Mouse (Mus musculus) thymus, postnatal 14 days (tissue): ENCODE results near the gene Zfp799.

Experiments
- DNase-seq: peaks from one replicate; pipeline ENCODE4 v3.0.0; 2021

The Zfp799 gene

DNA sequence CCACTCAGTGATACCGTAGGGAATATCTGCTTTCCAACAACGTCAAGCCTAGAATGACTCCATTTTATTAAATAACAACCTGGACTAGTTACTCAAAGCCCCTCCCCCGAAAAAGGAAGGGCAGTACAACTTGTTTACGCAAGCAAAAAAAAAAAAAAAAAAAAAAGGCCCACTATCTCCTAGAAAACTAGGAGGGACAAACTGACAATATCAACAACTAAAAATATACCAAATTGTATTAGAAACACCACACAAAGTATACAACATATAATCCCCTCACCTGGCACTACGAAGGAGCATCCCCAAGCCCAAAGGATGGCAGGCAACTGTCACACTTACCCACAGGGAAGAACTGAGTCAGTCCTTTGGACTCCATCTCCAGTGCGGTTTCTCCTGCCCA, 43.1 kb downstream of the Zfp799 start:
- no peak for DNase-seq

DNA sequence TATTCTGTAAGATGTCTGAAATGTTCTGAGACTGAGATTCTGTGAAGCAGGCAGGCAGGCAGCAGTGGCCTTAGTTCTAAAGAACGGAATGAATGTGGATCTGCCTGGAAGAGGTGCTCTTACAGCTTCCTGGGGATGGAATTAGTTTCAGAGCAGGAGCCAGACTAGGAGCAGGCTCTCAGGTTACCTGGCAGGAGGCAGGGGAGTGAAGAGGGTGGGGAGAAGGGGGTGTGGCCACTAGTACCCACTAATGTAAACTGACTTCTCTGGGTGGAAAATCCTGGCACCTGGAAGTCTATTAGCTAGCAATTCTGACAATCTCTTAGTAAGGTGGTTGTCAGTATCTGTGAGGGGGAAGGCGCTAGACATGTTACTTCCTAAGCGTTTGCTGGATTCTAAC, 44.4 kb downstream of the Zfp799 start:
- no peak for DNase-seq

DNA sequence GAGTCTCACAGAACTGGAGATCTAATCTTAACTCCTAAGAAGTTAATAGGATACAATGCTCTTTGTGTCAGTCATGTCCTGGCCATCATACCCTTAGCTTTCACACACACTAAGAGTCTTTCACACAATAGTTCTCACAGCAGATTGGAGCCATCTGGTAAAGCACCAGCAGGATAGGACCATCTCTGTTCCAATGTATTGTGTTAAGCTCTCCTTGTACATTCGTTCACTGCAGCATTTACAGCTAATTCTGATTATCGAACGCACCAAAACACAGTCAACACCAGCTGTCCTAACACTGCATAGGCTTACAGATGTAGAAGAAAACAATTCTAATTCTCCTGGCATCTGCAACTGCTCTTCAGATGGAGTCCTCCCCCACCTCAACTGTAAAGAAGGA, 52.5 kb downstream of the Zfp799 start:
- no peak for DNase-seq

DNA sequence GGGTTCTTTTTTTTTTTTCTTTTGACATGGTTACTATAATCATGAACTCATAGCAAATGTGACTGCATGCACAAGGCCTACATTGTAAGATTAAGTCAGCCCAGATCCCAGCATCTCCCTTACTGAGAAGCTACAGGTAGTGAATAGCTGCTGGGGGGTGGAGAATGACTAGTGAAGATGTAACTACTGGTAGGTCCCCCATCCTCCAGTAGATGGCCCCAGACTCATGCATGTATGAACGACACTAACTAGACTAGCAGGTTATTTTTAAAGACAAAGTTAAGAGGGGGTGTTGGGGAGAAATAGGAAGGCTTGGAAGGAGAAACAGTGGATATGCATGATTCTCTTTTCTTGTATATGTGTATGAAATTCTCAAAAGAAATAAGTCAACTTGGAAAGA, 58.8 kb downstream of the Zfp799 start:
- DNase-seq: peak; percentile 35

- DNase-seq: no peak
Measured at GRCm38 (mm10) chr17:32766422-32766821, 63.6 kb downstream of the Zfp799 start.
